Mouse (Mus musculus): ENCODE data around the gene Gopc. TPM values are rescaled to one million over a fixed set of nuclear protein-coding genes. Genes with fewer than 3 reads are reported as not detected.

Gene Gopc
- polyA plus RNA-seq, 1 experiment, result 8.5 TPM

- TF ChIP-seq CTCF (conservative IDR thresholded peaks at IDR 0.05; ENCODE audit: insufficient read depth, insufficient read length, low read depth, low read length) (no peak), POLR2A (IDR thresholded peaks at IDR 0.05; ENCODE audit: low read depth, low read length) (no peak)
- 58% methylated on average over 2 of the region's 2 CpGs for WGBS
- no peaks in the 10 kb centered on the region for H3K36me3 ChIP-seq (ENCODE audit: control insufficient read depth, insufficient read depth, low read length)
- peaks cover 10% of the 10 kb centered on the region for H3K4me1 ChIP-seq (ENCODE audit: control insufficient read depth, insufficient read depth, low read length)
- no peak overlapping the region for H3K4me3 ChIP-seq (ENCODE audit: insufficient read depth, low read depth, low read length)
- no peaks in the 10 kb centered on the region for H3K27me3 ChIP-seq (replicated peaks; ENCODE audit: control insufficient read depth, insufficient read depth, low read length)
- H3K27ac ChIP-seq (ENCODE audit: insufficient read depth, low read depth, low read length), result peak overlapping the region; percentile 99
- DNase-seq, result peak; percentile 78
Measured at GRCm38 (mm10) chr10:52407526-52407925, 25.6 kb upstream of the Gopc start.

DNA sequence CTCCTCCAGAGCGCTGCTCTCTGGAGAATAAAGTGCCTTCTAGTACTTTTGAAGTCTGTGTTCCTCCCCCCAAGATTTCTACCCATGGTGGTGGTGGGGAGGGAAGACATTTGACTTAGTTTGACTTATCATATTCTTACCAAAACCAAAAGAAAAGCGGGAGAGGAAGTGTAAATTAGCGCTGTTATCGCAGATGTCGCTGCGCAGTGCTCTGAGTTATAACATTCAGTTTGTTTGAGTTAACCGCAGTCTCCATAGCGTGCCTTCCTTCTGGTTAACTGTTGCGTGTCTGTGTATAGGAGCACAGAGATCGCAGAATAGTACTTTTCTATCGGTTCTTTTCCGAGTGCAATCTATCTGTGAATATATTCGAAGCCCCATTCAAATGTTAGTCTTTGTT, 23.2 kb upstream of the Gopc start:
- H3K4me1 ChIP-seq (ENCODE audit: control insufficient read depth, insufficient read depth, low read length), result peaks cover 10% of the 10 kb centered on the region
- no peak for TF ChIP-seq CTCF (conservative IDR thresholded peaks at IDR 0.05; ENCODE audit: insufficient read depth, insufficient read length, low read depth, low read length)
- no peak for TF ChIP-seq POLR2A (IDR thresholded peaks at IDR 0.05; ENCODE audit: low read depth, low read length)
- no peak for DNase-seq
- WGBS, result 92% methylated on average over 13 of the region's 13 CpGs
- H3K4me3 ChIP-seq (ENCODE audit: insufficient read depth, low read depth, low read length), result no peak overlapping the region
- H3K36me3 ChIP-seq (ENCODE audit: control insufficient read depth, insufficient read depth, low read length), result no peaks in the 10 kb centered on the region
- H3K27ac ChIP-seq (ENCODE audit: insufficient read depth, low read depth, low read length), result peak overlapping the region; percentile 3; the same call in 1 of the 2 replicates
- H3K27me3 ChIP-seq (replicated peaks; ENCODE audit: control insufficient read depth, insufficient read depth, low read length), result no peaks in the 10 kb centered on the region

- Histone ChIP-seq H3K36me3 (ENCODE audit: control insufficient read depth, insufficient read depth, low read length) (no peaks in the 10 kb centered on the region), H3K4me1 (ENCODE audit: control insufficient read depth, insufficient read depth, low read length) (peaks cover 3% of the 10 kb centered on the region; the same call in 1 of the 2 replicates), H3K27ac (ENCODE audit: insufficient read depth, low read depth, low read length) (no peak overlapping the region), H3K4me3 (ENCODE audit: insufficient read depth, low read depth, low read length) (no peak overlapping the region), H3K27me3 (replicated peaks; ENCODE audit: control insufficient read depth, insufficient read depth, low read length) (no peaks in the 10 kb centered on the region)
- DNase-seq, result no peak
- 65% methylated on average over 3 of the region's 3 CpGs for WGBS
- TF ChIP-seq POLR2A (IDR thresholded peaks at IDR 0.05; ENCODE audit: low read depth, low read length), result no peak
- no peak for TF ChIP-seq CTCF (conservative IDR thresholded peaks at IDR 0.05; ENCODE audit: insufficient read depth, insufficient read length, low read depth, low read length)
Measured at GRCm38 (mm10) chr10:52399722-52400121, 17.8 kb upstream of the Gopc start.

DNA sequence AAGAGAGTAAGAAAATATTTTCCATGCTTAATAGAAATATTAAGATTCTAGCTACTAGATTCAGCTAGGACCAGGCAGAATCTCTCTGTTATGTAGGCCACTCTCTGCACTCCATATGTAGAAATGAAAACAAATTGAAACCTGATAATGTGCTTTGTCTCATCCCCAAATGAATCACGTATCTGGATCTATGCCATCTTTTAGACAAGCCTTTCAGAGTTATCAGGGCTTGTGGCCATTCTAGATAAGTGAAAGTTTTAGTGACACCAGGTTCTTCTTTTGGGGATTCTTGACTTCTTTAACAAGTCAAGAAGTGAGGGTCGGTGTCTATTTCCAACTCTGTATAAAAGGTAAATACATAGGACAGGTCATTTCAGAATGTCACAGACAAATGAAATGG, 16.8 kb upstream of the Gopc start:
- 80% methylated on average over 2 of the region's 2 CpGs for WGBS
- no peak for DNase-seq
- no peak for TF ChIP-seq CTCF (conservative IDR thresholded peaks at IDR 0.05; ENCODE audit: insufficient read depth, insufficient read length, low read depth, low read length)
- no peak for TF ChIP-seq POLR2A (IDR thresholded peaks at IDR 0.05; ENCODE audit: low read depth, low read length)

DNA sequence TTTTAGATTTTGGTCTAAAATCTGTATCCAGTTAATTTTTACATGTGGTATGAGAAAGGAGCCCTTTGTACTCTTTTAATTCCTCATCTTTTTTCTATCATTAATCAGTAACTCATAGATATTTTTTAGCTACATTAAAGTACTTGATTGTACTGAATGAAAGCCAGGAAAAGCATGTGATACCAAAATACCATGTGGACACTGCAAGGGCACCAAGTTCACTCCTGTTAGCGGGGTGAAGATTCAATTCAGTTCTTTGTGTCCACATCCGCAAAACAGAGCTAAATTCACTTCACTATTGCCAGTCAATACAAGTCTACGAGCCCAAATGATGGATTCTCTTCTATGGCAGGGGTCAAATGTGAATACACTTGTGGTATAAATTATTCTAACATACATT, 14.7 kb upstream of the Gopc start:
- Histone ChIP-seq H3K27me3 (replicated peaks; ENCODE audit: control insufficient read depth, insufficient read depth, low read length) (no peaks in the 10 kb centered on the region), H3K36me3 (ENCODE audit: control insufficient read depth, insufficient read depth, low read length) (no peaks in the 10 kb centered on the region), H3K27ac (ENCODE audit: insufficient read depth, low read depth, low read length) (peak overlapping the region; percentile 77; the same call in 1 of the 2 replicates), H3K4me3 (ENCODE audit: insufficient read depth, low read depth, low read length) (no peak overlapping the region), H3K4me1 (ENCODE audit: control insufficient read depth, insufficient read depth, low read length) (peaks cover 3% of the 10 kb centered on the region; the same call in 1 of the 2 replicates)
- DNase-seq, result peak; percentile 90
- TF ChIP-seq CTCF (conservative IDR thresholded peaks at IDR 0.05; ENCODE audit: insufficient read depth, insufficient read length, low read depth, low read length), result no peak
- WGBS, result 59% methylated on average over 3 of the region's 3 CpGs

More for the DNA sequence above, 16.8 kb upstream of the Gopc start:
- H3K27ac ChIP-seq (ENCODE audit: insufficient read depth, low read depth, low read length), result no peak overlapping the region
- peaks cover 3% of the 10 kb centered on the region; the same call in 1 of the 2 replicates for H3K4me1 ChIP-seq (ENCODE audit: control insufficient read depth, insufficient read depth, low read length)
- H3K27me3 ChIP-seq (replicated peaks; ENCODE audit: control insufficient read depth, insufficient read depth, low read length), result no peaks in the 10 kb centered on the region
- no peaks in the 10 kb centered on the region for H3K36me3 ChIP-seq (ENCODE audit: control insufficient read depth, insufficient read depth, low read length)
- no peak overlapping the region for H3K4me3 ChIP-seq (ENCODE audit: insufficient read depth, low read depth, low read length)

DNA sequence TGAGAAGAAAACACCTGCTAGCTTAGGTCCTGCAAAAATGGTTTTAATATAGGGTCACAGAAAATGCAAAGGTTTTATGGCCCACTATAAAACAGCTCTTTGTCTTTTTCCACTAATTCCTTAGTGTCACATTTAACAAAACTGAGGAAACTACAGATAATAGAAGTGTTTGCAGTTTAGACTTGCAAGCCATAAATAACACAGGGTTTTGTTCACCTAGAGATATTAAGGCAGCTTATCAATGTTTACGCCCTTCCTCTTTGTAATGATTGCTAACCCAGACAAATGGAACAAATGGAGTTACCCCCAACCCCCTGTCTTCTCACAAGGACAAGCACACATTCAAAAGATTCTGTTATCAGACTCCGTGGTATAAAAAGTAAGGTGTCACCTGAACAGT, 9.3 kb upstream of the Gopc start:
- Histone ChIP-seq H3K36me3 (ENCODE audit: control insufficient read depth, insufficient read depth, low read length) (no peaks in the 10 kb centered on the region), H3K4me1 (ENCODE audit: control insufficient read depth, insufficient read depth, low read length) (peaks cover 5% of the 10 kb centered on the region; the same call in 1 of the 2 replicates), H3K4me3 (ENCODE audit: insufficient read depth, low read depth, low read length) (no peak overlapping the region), H3K27ac (ENCODE audit: insufficient read depth, low read depth, low read length) (peak overlapping the region; percentile 59; the same call in 1 of the 2 replicates), H3K27me3 (replicated peaks; ENCODE audit: control insufficient read depth, insufficient read depth, low read length) (no peaks in the 10 kb centered on the region)
- 72% methylated on average over 2 of the region's 2 CpGs for WGBS
- DNase-seq, result no peak
- TF ChIP-seq POLR2A (IDR thresholded peaks at IDR 0.05; ENCODE audit: low read depth, low read length) (no peak), CTCF (conservative IDR thresholded peaks at IDR 0.05; ENCODE audit: insufficient read depth, insufficient read length, low read depth, low read length) (no peak)

DNA sequence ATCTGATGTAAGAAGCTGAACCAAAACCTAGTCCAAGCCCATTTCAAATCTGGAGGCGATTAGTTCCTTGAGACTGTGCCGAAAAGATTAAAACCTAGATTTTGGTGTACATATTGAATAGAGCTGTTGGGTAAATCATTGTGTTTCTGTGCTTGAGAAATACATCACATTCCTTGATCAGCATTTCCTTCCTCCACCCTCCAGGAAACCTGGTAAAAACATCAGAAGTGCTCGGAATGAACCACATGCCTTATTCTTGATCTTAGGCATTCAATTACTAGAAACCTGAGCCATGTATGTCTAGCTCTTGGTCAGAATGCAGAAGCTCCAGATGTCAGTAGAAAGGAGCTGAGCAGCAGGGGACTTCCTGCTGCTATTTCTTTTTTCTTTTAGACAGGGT, 7.5 kb upstream of the Gopc start:
- no peak overlapping the region for H3K4me3 ChIP-seq (ENCODE audit: insufficient read depth, low read depth, low read length)
- no peak for TF ChIP-seq CTCF (conservative IDR thresholded peaks at IDR 0.05; ENCODE audit: insufficient read depth, insufficient read length, low read depth, low read length)
- TF ChIP-seq POLR2A (IDR thresholded peaks at IDR 0.05; ENCODE audit: low read depth, low read length), result no peak
- peak overlapping the region; percentile 54 for H3K27ac ChIP-seq (ENCODE audit: insufficient read depth, low read depth, low read length)
- WGBS, result 40% methylated on average over 3 of the region's 3 CpGs
- no peak for DNase-seq
- no peaks in the 10 kb centered on the region for H3K27me3 ChIP-seq (replicated peaks; ENCODE audit: control insufficient read depth, insufficient read depth, low read length)
- H3K36me3 ChIP-seq (ENCODE audit: control insufficient read depth, insufficient read depth, low read length), result no peaks in the 10 kb centered on the region
- peaks cover 9% of the 10 kb centered on the region; the same call in 1 of the 2 replicates for H3K4me1 ChIP-seq (ENCODE audit: control insufficient read depth, insufficient read depth, low read length)
